Mouse (Mus musculus) left cerebral cortex, postnatal 4 days (tissue): ENCODE data around the gene Knl1. TPM values are rescaled to one million over a fixed set of nuclear protein-coding genes. Genes with fewer than 3 reads are reported as not detected.

ENCODE experiments used
- DNase-seq: peaks from one replicate; pipeline ENCODE4 v3.0.0-alpha.2; 2022
- intact Hi-C: fragments of 180-260 bp; cut with DNase I; formaldehyde crosslinking; loops from one replicate; pipeline ENCODE4 v1.15.1; 2025
- total RNA-seq, 2 experiments: library from RNA; stranded (reverse); gene quantifications; 2 replicates each; pipeline ENCODE4 v1.2.3; 2021

Knl1 gene
- total RNA-seq, 2 experiments from 2014 or later, result 3.3 to 3.4 TPM

DNA sequence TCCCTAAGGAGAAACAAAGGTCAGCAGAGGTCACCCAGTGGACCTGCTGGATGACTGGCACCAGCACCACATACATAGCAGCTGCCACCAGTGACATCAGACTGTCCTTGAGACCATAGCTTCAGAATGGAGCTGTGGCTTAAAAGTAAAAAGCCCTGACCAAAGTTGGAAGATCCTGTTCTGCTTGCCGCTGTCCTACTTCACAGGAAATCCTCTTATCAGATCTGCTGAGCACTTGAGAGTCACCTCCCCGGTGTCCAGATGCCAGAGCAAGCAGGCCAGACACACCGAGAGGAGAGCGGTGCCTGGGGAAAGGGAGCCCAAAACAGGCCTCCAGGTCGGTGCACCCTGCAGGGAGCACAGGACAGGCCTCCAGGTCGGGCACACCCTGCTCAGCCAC is 105.3 kb downstream of the Knl1 start:
- intact Hi-C loops, result no loop called here
- no peak for DNase-seq

DNA sequence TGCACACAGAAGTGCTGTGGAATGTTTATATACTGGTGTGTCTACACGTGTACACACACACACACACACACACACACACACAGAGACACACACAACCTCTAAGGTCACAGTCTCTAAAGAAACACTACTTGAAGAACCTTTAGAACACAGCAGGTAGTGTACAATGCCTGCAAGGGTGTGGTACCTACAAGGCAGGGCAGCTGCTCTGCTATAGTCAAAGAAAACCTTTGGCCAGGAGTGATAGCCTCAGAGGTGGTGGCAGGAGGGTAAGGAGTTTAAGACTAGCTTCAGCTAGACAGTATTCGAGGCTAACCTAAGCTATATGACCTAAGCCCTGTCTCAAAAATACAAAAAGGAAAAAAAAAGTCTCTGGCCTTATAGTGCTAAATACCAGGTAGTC is 107.8 kb downstream of the Knl1 start:
- intact Hi-C loops, result no loop called here
- DNase-seq, result no peak

Other genes starting within 250 kb of the Knl1 start
- gene Knstrn, start 233.1 kb upstream of the Knl1 start, total RNA-seq, result 1 to 10 TPM; 7.6 to 8.3 TPM
- 10 to 100 TPM; 50.7 to 57.6 TPM for gene Ivd, start 185.2 kb upstream of the Knl1 start, total RNA-seq
- 10 to 100 TPM; 32.3 to 35.6 TPM for gene Bahd1, start 146.7 kb upstream of the Knl1 start, total RNA-seq
- gene Chst14, start 120.6 kb upstream of the Knl1 start, total RNA-seq, result 1 to 10 TPM; 4.0 to 4.3 TPM
- 10 to 100 TPM; 41.6 to 43.4 TPM for gene Ccdc32, start 17.7 kb upstream of the Knl1 start, total RNA-seq
- 1 to 10 TPM; 8.2 to 8.5 TPM for gene Rpusd2, start 12.3 kb upstream of the Knl1 start, total RNA-seq
- gene Rad51, start 65.7 kb downstream of the Knl1 start, total RNA-seq, result 1 to 10 TPM; 4.8 to 7.3 TPM
- 10 to 100 TPM; 38.4 to 44.5 TPM for gene Rmdn3, start 109.9 kb downstream of the Knl1 start, total RNA-seq
- not detected for gene Gchfr, start 120.7 kb downstream of the Knl1 start, total RNA-seq
- gene Gm14137, start 127.4 kb downstream of the Knl1 start, total RNA-seq, result not detected
- gene Zfyve19, start 161.5 kb downstream of the Knl1 start, total RNA-seq, result 10 to 100 TPM; 51.3 to 52.0 TPM
- 10 to 100 TPM; 25.0 to 25.1 TPM for gene Dnajc17, start 161.7 kb downstream of the Knl1 start, total RNA-seq
- not detected for gene Ppp1r14d, start 182.8 kb downstream of the Knl1 start, total RNA-seq
- gene Spint1, start 190.2 kb downstream of the Knl1 start, total RNA-seq, result under 1 TPM; 0.26 to 0.83 TPM
- gene Rhov, start 224.2 kb downstream of the Knl1 start, total RNA-seq, result 10 to 100 TPM; 20.4 to 23.9 TPM
- gene Vps18, start 241.6 kb downstream of the Knl1 start, total RNA-seq, result 10 to 100 TPM; 29.3 to 31.3 TPM